Mouse (Mus musculus): ENCODE measurements around the gene Stk16. TPM values are rescaled to one million over a fixed set of nuclear protein-coding genes. Genes with fewer than 3 reads are reported as not detected.

Gene Stk16
- polyA plus RNA-seq, 1 experiment from 2014 or later = 82.8 TPM

DNA sequence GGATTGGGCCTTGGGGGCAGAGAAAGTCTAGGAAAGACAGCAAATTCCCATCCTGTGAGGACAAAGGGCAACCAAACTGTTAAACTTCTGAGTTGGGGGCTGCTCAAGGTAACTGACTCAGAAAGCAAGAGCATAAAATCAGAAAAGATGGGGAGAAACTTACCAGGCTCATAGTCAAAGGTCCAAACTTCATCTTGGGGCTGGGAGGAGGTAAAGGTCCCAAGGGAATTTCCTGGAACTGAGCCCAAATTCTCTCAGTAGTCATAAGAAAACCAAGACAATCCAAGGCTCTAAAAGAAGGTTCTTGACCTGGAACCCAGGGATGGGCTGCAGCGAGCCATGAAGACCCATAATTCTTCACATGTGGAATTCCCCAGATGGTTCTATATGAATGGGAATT lies 9.4 kb upstream of the Stk16 start:
- Histone ChIP-seq H3K4me3 (ENCODE audit: low read depth, low read length) (no peak overlapping the region), H3K36me3 (ENCODE audit: control insufficient read depth, insufficient read depth, low read length) (peaks cover 26% of the 10 kb centered on the region), H3K4me1 (ENCODE audit: control insufficient read depth, insufficient read depth, low read length) (no peaks in the 10 kb centered on the region), H3K4me2 (no peak overlapping the region), H3K9ac (ENCODE audit: low read depth, low read length) (no peak overlapping the region), H3K27ac (ENCODE audit: low read depth, low read length) (no peak overlapping the region), H3K27me3 (ENCODE audit: control insufficient read depth, insufficient read depth, low read length) (no peaks in the 10 kb centered on the region), H3K9me3 (replicated peaks; ENCODE audit: control insufficient read depth, low read length) (no peaks in the 10 kb centered on the region)
- 84% methylated on average over 1 of the region's 1 CpGs for WGBS (ENCODE audit: insufficient replicate concordance)
- no peak for ATAC-seq (replicated peaks; ENCODE audit: insufficient number of reproducible peaks, low FRiP score, low TSS enrichment)

GRCm38 (mm10) chr1:75208967-75209678 lies 1.5 kb upstream of the Stk16 start:
- ATAC-seq (replicated peaks; ENCODE audit: insufficient number of reproducible peaks, low FRiP score, low TSS enrichment) = no peak
- no peaks in the 10 kb centered on the region for H3K9me3 ChIP-seq (replicated peaks; ENCODE audit: control insufficient read depth, low read length)
- peaks cover 22% of the 10 kb centered on the region for H3K4me1 ChIP-seq (ENCODE audit: control insufficient read depth, insufficient read depth, low read length)
- 12% methylated on average over 34 of the region's 34 CpGs for WGBS (ENCODE audit: insufficient replicate concordance)
- peaks cover 11% of the 10 kb centered on the region for H3K27me3 ChIP-seq (ENCODE audit: control insufficient read depth, insufficient read depth, low read length)
- H3K4me3 ChIP-seq (ENCODE audit: low read depth, low read length) = peak overlapping the region; percentile 44
- H3K36me3 ChIP-seq (ENCODE audit: control insufficient read depth, insufficient read depth, low read length) = peaks cover 5% of the 10 kb centered on the region
- H3K9ac ChIP-seq (ENCODE audit: low read depth, low read length) = peak overlapping the region; percentile 70
- H3K4me2 ChIP-seq = peak overlapping the region; percentile 97
- H3K27ac ChIP-seq (ENCODE audit: low read depth, low read length) = no peak overlapping the region

DNA sequence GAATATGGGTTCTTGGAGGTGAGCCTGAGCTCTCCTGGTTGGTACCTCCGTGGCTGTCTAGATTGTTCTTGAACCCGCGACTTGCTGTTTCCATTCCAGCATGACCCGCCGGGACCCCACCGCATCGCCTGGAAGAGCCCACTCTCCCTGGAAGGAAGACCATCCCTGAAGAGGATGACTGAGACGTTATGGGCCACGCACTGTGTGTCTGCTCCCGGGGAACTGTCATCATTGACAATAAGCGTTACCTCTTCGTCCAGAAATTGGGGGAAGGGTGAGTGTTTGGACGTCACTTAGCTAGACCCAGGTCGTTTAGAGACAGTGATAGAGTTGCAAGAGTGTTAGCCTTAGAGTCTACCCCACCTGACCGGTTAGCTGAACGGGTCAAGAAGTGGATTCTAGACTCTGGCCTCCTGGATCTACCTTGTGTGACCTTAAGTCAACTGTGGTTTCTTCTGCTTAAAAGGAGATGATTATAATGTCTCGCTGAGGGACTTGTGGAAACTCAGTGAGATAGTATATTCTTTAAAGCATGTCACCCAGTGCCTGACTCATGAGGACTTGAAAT lies 587 bp downstream of the Stk16 start:
- no peak for ATAC-seq (replicated peaks; ENCODE audit: insufficient number of reproducible peaks, low FRiP score, low TSS enrichment)
- Histone ChIP-seq H3K27me3 (ENCODE audit: control insufficient read depth, insufficient read depth, low read length) (peaks cover 15% of the 10 kb centered on the region), H3K4me3 (ENCODE audit: low read depth, low read length) (peak overlapping the region; percentile 99), H3K27ac (ENCODE audit: low read depth, low read length) (peak overlapping the region; percentile 29; the same call in 1 of the 2 replicates), H3K4me2 (peak overlapping the region; percentile 97), H3K9me3 (replicated peaks; ENCODE audit: control insufficient read depth, low read length) (no peaks in the 10 kb centered on the region), H3K36me3 (ENCODE audit: control insufficient read depth, insufficient read depth, low read length) (peaks cover 9% of the 10 kb centered on the region), H3K4me1 (ENCODE audit: control insufficient read depth, insufficient read depth, low read length) (peaks cover 22% of the 10 kb centered on the region), H3K9ac (ENCODE audit: low read depth, low read length) (peak overlapping the region; percentile 95)
- 11% methylated on average over 17 of the region's 17 CpGs for WGBS (ENCODE audit: insufficient replicate concordance)

GRCm38 (mm10) chr1:75212542-75212941 lies 1.9 kb downstream of the Stk16 start:
- ATAC-seq (replicated peaks; ENCODE audit: insufficient number of reproducible peaks, low FRiP score, low TSS enrichment) = no peak
- Histone ChIP-seq H3K4me2 (peak overlapping the region; percentile 8; the same call in 1 of the 2 replicates), H3K9me3 (replicated peaks; ENCODE audit: control insufficient read depth, low read length) (no peaks in the 10 kb centered on the region), H3K4me1 (ENCODE audit: control insufficient read depth, insufficient read depth, low read length) (peaks cover 22% of the 10 kb centered on the region), H3K27ac (ENCODE audit: low read depth, low read length) (no peak overlapping the region), H3K36me3 (ENCODE audit: control insufficient read depth, insufficient read depth, low read length) (peaks cover 9% of the 10 kb centered on the region), H3K9ac (ENCODE audit: low read depth, low read length) (no peak overlapping the region), H3K27me3 (ENCODE audit: control insufficient read depth, insufficient read depth, low read length) (peaks cover 26% of the 10 kb centered on the region), H3K4me3 (ENCODE audit: low read depth, low read length) (no peak overlapping the region)
- 85% methylated on average over 4 of the region's 4 CpGs for WGBS (ENCODE audit: insufficient replicate concordance)

DNA sequence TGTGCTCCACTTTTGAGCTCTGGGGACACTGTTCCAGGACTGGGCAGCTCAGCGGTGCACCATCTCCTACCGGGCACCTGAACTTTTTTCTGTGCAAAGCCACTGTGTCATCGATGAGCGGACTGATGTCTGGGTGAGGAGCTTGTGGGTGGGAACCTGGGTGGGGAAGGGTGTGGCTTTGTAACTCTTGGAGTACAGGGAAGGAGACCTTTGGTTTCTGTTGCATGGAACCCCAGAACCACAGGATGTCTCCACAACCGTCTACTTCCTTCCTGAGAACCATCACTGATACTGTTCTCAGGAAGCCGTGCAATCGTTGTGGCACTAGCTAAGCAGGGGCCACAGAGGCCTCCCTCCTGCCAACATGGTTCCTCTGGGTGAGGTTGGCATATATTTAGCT lies 2.5 kb downstream of the Stk16 start:
- no peak for ATAC-seq (replicated peaks; ENCODE audit: insufficient number of reproducible peaks, low FRiP score, low TSS enrichment)

DNA sequence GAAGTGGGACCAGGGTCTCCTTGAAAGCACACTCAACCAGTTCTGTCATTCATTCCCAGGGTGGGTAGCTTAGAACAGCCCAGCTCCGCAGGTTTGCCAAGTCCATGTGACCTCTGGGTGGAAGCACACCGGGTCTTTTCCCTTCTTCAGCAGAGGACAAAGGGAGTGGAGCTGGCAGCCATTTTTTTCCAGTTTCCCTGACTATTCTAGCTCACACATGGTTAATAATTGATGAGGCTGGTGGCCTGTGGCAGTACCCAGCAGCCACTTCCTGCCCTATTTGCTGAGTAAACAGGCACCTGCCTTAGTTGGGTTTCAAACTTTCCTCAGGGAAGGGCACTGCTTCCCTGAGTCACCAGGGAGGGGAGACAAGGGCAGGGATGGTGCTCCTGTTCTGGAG lies 3.8 kb downstream of the Stk16 start:
- Histone ChIP-seq H3K27ac (ENCODE audit: low read depth, low read length) (no peak overlapping the region), H3K36me3 (ENCODE audit: control insufficient read depth, insufficient read depth, low read length) (peaks cover 9% of the 10 kb centered on the region), H3K4me1 (ENCODE audit: control insufficient read depth, insufficient read depth, low read length) (peaks cover 23% of the 10 kb centered on the region), H3K4me2 (no peak overlapping the region), H3K9ac (ENCODE audit: low read depth, low read length) (no peak overlapping the region), H3K9me3 (replicated peaks; ENCODE audit: control insufficient read depth, low read length) (no peaks in the 10 kb centered on the region), H3K4me3 (ENCODE audit: low read depth, low read length) (no peak overlapping the region), H3K27me3 (ENCODE audit: control insufficient read depth, insufficient read depth, low read length) (peaks cover 33% of the 10 kb centered on the region)
- 70% methylated on average over 2 of the region's 2 CpGs for WGBS (ENCODE audit: insufficient replicate concordance)
- ATAC-seq (replicated peaks; ENCODE audit: insufficient number of reproducible peaks, low FRiP score, low TSS enrichment) = no peak

More for the DNA sequence above, 2.5 kb downstream of the Stk16 start:
- H3K4me2 ChIP-seq = no peak overlapping the region
- H3K36me3 ChIP-seq (ENCODE audit: control insufficient read depth, insufficient read depth, low read length) = peaks cover 9% of the 10 kb centered on the region
- 79% methylated on average over 7 of the region's 7 CpGs for WGBS (ENCODE audit: insufficient replicate concordance)
- H3K4me1 ChIP-seq (ENCODE audit: control insufficient read depth, insufficient read depth, low read length) = peaks cover 22% of the 10 kb centered on the region
- no peak overlapping the region for H3K9ac ChIP-seq (ENCODE audit: low read depth, low read length)
- H3K9me3 ChIP-seq (replicated peaks; ENCODE audit: control insufficient read depth, low read length) = no peaks in the 10 kb centered on the region
- no peak overlapping the region for H3K4me3 ChIP-seq (ENCODE audit: low read depth, low read length)
- H3K27me3 ChIP-seq (ENCODE audit: control insufficient read depth, insufficient read depth, low read length) = peaks cover 32% of the 10 kb centered on the region
- no peak overlapping the region for H3K27ac ChIP-seq (ENCODE audit: low read depth, low read length)

- H3K9ac ChIP-seq (ENCODE audit: low read depth, low read length) = no peak overlapping the region
- 71% methylated on average over 5 of the region's 5 CpGs for WGBS (ENCODE audit: insufficient replicate concordance)
- no peak overlapping the region for H3K4me2 ChIP-seq
- peaks cover 9% of the 10 kb centered on the region for H3K36me3 ChIP-seq (ENCODE audit: control insufficient read depth, insufficient read depth, low read length)
- peaks cover 25% of the 10 kb centered on the region for H3K4me1 ChIP-seq (ENCODE audit: control insufficient read depth, insufficient read depth, low read length)
- no peak overlapping the region for H3K27ac ChIP-seq (ENCODE audit: low read depth, low read length)
- peaks cover 33% of the 10 kb centered on the region for H3K27me3 ChIP-seq (ENCODE audit: control insufficient read depth, insufficient read depth, low read length)
- no peaks in the 10 kb centered on the region for H3K9me3 ChIP-seq (replicated peaks; ENCODE audit: control insufficient read depth, low read length)
- H3K4me3 ChIP-seq (ENCODE audit: low read depth, low read length) = no peak overlapping the region
- no peak for ATAC-seq (replicated peaks; ENCODE audit: insufficient number of reproducible peaks, low FRiP score, low TSS enrichment)
Observed at GRCm38 (mm10) chr1:75214886-75215285, 4.2 kb downstream of the Stk16 start.

DNA sequence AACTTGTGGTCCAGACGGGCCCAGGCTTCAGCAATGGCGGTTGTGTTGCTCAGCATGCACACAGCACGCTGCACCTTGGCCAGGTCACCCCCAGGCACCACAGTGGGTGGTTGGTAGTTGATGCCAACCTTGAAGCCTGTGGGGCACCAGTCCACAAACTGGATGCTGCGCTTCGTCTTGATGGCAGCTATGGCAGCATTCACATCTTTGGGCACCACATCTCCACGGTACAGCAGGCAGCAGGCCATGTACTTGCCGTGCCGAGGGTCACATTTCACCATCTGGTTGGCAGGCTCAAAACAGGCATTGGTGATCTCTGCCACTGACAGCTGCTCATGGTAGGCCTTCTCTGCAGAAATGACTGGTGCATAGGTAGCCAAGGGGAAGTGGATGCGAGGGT lies 5.1 kb downstream of the Stk16 start:
- Histone ChIP-seq H3K4me2 (no peak overlapping the region), H3K9ac (ENCODE audit: low read depth, low read length) (no peak overlapping the region)

More for the DNA sequence above, 5.1 kb downstream of the Stk16 start:
- no peak for ATAC-seq (replicated peaks; ENCODE audit: insufficient number of reproducible peaks, low FRiP score, low TSS enrichment)
- Histone ChIP-seq H3K27ac (ENCODE audit: low read depth, low read length) (no peak overlapping the region), H3K4me1 (ENCODE audit: control insufficient read depth, insufficient read depth, low read length) (peaks cover 21% of the 10 kb centered on the region), H3K4me3 (ENCODE audit: low read depth, low read length) (no peak overlapping the region), H3K9me3 (replicated peaks; ENCODE audit: control insufficient read depth, low read length) (no peaks in the 10 kb centered on the region), H3K27me3 (ENCODE audit: control insufficient read depth, insufficient read depth, low read length) (peaks cover 42% of the 10 kb centered on the region), H3K36me3 (ENCODE audit: control insufficient read depth, insufficient read depth, low read length) (peaks cover 9% of the 10 kb centered on the region)
- 95% methylated on average over 9 of the region's 9 CpGs for WGBS (ENCODE audit: insufficient replicate concordance)

Measured in heart, embryonic 11.5 days (tissue).